Mouse (Mus musculus) heart, postnatal 4 days (tissue): ENCODE measurements around the gene Olfr802. TPM values are rescaled to one million over a fixed set of nuclear protein-coding genes. Genes with fewer than 3 reads are reported as not detected.

ENCODE experiments used
- DNase-seq: peaks from one replicate; pipeline ENCODE4 v3.0.0; 2021
- microRNA-seq, 2 experiments: library from miRNA; unstranded; fragments of <30 nt; microRNA quantifications; one replicate each; pipeline ENCODE4 v1.2.0; 2021 to 2022
- total RNA-seq, 2 experiments: library from RNA; stranded (reverse); gene quantifications; 2 replicates each; pipeline ENCODE4 v1.2.3; 2021

Gene Olfr802
- total RNA-seq = not detected

DNA sequence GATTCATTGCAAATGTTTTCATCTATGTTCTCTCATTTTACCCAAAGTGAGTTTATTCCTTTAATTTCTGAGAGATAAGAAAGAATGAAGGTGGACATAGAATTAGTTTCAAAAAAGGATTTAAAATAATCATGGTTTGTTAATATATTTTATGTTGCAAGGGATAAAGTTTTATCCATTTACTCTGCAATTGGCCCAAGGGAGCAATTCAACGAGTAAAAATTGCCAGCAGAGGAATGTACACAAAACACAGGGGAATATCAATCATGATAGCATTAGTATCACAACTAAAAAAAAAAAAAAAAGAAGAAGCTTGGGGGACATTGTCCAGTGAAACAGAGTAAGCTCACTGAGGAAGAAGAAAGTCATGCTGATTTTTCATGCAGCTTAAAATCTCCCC is at the start of gene Olfr802:
Gene Olfr802, minus strand, starts transcription at position 101 of the 400 bp plus-strand sequence.
- no peak for DNase-seq

DNA sequence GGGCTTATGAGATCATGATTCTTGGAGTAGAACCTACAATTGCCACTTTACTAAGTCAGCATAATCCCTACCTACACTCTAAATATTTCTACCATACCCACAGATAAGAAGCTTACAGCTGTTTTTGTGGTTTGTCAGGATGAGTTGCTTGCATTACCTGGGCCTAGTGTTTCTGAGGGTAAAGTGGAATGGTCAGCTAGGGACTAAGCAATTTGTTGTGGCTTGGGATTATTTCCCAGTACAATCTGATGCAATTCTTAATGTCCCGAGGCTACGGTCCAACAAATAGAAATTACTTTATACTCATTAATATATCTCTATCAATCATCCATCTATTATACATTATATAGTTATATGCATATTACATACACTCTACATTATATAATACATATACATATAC is 41.3 kb upstream of the Olfr802 start, which contains the start of gene Olfr805:
Gene Olfr805, minus strand, starts transcription at position 101 of the 400 bp plus-strand sequence.
- no peak for DNase-seq

DNA sequence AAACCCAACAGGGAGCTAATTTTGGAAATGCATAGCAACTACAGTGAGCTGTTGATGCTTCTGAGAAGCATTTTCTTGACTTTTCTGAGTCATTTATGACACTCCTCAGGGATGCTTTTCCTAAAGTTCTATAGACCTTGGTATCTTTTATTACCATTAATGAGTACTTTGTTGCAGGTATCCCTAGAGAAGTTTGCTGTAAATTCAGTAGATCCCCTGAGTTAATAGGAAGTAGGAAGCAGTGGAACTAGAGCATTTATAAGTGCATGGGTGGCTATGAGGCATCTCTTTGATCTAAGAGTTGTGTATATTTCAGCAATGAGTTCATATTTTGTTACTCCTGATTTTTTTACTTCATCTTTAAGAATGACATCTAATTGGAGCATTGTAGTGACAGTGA is 14.9 kb upstream of the Olfr802 start, which contains the start of gene Olfr804:
Gene Olfr804, plus strand, starts transcription at position 301 of the 400 bp plus-strand sequence.
- no peak for DNase-seq

DNA sequence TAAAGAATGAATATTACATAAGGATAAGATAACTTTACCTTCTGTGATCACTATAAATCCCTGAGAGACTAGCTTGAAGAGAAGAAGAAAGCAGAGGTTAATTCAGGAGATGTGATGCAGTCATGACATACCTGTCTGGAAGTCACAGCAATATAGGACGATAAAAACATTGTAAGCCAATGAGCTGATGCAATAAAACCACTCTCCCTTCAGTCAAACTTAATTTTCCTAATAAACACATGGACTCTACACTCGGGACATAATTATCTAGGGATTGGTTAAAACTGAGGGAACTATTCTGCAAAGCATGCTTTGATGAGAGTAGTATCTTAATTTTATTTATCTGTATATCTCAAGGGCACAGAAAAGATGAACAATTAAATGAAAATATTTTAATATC is 6.2 kb upstream of the Olfr802 start, which contains the start of gene Olfr803:
Gene Olfr803, minus strand, starts transcription at position 101 of the 400 bp plus-strand sequence.
- DNase-seq = no peak

DNA sequence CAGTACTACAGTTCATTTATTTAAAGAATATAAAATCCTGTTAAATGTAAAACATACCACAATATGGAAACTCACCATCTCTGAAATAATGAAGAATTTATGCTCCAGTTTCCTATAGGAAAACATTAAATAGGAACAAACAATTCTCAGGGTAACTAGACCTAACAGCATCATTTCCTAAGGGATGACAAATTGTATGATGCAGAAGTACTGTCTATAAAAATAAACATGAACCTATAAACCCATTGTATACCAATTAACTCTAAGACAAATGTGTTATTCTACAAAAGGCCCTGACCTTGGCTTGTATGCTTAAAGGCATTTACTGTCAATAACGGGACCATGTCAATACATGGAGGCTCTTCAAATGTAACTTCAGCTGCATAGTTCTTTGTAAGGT is 14.2 kb downstream of the Olfr802 start, which contains the start of gene Olfr801:
Gene Olfr801, minus strand, starts transcription at position 101 of the 400 bp plus-strand sequence.
- no peak for DNase-seq

DNA sequence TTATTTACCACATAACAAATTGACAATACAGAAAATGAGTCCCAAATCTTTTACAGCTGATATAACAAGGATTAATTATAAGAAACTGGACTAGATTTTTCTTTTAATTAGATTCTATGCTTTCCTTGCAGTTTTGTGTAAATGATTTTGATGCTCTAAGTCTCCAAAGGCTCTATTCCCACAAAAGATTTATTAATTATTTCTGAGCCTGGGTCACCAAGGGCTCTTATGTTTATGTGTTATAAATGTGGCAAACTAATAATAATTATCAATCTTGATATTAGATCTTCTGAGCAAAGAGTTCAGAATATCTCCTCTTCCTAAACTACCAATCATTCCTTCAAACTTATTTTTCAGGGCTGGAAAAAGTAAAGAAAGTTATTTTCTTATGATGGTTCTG is 30.6 kb downstream of the Olfr802 start, which contains the start of gene Olfr800:
Gene Olfr800, plus strand, starts transcription at position 301 of the 400 bp plus-strand sequence.
- no peak for DNase-seq

DNA sequence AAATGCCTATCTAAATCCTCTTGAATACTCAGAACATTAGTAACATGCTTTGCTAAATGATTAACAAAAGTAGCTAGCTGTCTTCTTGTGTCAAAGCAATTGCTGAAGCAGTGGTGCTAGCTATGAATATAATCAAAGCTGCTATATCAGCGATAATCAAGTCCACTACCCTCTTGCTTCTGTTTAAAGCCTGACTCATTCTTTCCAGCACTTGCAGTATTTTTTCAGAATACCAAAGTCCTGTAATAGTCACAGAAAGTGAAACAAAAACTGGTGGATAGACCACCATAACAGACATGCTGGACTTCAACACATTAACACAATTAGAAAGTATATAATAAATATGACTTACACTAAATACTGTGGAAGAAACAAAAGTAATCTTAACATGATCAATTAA is 36.2 kb downstream of the Olfr802 start:
- no peak for DNase-seq

DNA sequence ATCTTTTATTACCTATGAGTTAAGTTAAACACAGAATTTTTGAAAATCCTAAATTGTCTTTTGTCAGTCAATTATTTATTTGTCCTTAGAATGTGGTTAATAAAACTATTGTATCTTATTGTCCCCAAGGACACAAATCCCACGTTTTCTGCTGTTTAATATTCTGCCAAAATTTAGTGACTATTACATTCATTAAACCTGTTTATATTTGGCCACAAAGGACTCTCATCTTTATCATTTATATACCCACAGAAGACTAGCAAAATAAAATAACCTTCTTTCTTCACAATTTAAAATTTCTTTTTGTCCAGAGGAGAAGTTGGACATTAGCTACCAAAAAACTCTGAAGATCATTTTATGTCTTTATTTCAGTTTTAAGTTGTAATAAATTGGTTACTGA is 50.8 kb downstream of the Olfr802 start, which contains the start of gene Olfr799:
Gene Olfr799, plus strand, starts transcription at position 301 of the 400 bp plus-strand sequence.
- no peak for DNase-seq

DNA sequence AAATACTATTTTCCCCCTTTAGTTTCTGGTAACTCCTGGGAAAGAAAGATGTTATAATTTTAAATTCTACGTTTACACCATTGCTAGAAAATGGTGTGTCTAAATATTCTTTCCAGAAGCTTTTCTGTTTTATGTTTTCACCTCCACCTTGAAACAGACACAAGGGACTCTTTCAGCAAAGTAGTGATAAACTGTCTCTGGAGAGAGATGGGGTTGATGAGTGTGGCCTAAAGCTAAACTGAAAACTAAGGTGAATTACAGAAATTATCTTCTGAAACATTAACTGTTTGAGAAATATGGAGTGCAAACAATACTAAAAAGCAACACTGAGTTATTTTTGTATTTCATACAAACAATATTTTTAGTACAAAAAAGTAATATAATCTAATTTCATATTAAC is 60.1 kb downstream of the Olfr802 start, which contains the start of gene Olfr798:
Gene Olfr798, minus strand, starts transcription at position 101 of the 400 bp plus-strand sequence.
- no peak for DNase-seq

Small RNA genes within 50 kb of the gene (microRNA-seq; reads per million reads assigned to microRNA genes)
- gene Gm24485 = 0 reads per million in 2 experiments

Other genes with a start within 250 kb of the Olfr802 start
- gene Olfr787, start 226.3 kb downstream of the Olfr802 start, total RNA-seq = not detected
- not detected for gene Olfr788, start 217.2 kb downstream of the Olfr802 start, total RNA-seq
- gene Olfr789, start 203.4 kb downstream of the Olfr802 start, total RNA-seq = not detected
- not detected for gene Olfr790, start 189.7 kb downstream of the Olfr802 start, total RNA-seq
- gene Olfr791, start 166.4 kb downstream of the Olfr802 start, total RNA-seq = not detected
- gene Olfr792, start 149.0 kb downstream of the Olfr802 start, total RNA-seq = not detected
- gene Olfr794, start 120.5 kb downstream of the Olfr802 start, total RNA-seq = not detected
- not detected for gene Olfr796, start 75.6 kb downstream of the Olfr802 start, total RNA-seq
- gene Olfr798, start 60.2 kb downstream of the Olfr802 start, total RNA-seq = not detected
- not detected for gene Olfr799, start 50.7 kb downstream of the Olfr802 start, total RNA-seq
- gene Olfr800, start 30.5 kb downstream of the Olfr802 start, total RNA-seq = not detected
- gene Olfr801, start 14.3 kb downstream of the Olfr802 start, total RNA-seq = not detected
- gene Olfr803, start 6.1 kb upstream of the Olfr802 start, total RNA-seq = not detected
- not detected for gene Olfr804, start 15.0 kb upstream of the Olfr802 start, total RNA-seq
- gene Olfr805, start 41.2 kb upstream of the Olfr802 start, total RNA-seq = not detected
- gene Olfr806, start 53.8 kb upstream of the Olfr802 start, total RNA-seq = not detected
- gene Olfr807, start 69.6 kb upstream of the Olfr802 start, total RNA-seq = not detected
- not detected for gene Olfr808, start 77.3 kb upstream of the Olfr802 start, total RNA-seq
- gene Olfr809, start 86.5 kb upstream of the Olfr802 start, total RNA-seq = not detected
- gene Olfr810, start 106.7 kb upstream of the Olfr802 start, total RNA-seq = not detected
- not detected for gene Olfr811, start 116.2 kb upstream of the Olfr802 start, total RNA-seq
- gene Olfr812, start 157.9 kb upstream of the Olfr802 start, total RNA-seq = not detected
- gene Olfr813, start 167.2 kb upstream of the Olfr802 start, total RNA-seq = not detected
- gene Olfr814, start 191.7 kb upstream of the Olfr802 start, total RNA-seq = not detected
- gene Olfr815, start 217.7 kb upstream of the Olfr802 start, total RNA-seq = not detected
- not detected for gene Olfr816, start 227.4 kb upstream of the Olfr802 start, total RNA-seq